Mouse (Mus musculus): ENCODE measurements around the gene Tfap2c. TPM values are rescaled to one million over a fixed set of nuclear protein-coding genes. Genes with fewer than 3 reads are reported as not detected.

The Tfap2c gene
- total and polyA plus RNA-seq, 3 experiments: 0.05 TPM; not detected in 2

- ATAC-seq (ENCODE audit: extremely low read depth, insufficient number of reproducible peaks, low FRiP score, poor library complexity, severe bottlenecking) (no peak), DNase-seq (ENCODE audit: low spot score) (no peak)
- no peaks in the 10 kb centered on the region for H3K36me3 ChIP-seq (replicated peaks)
- H3K4me3 ChIP-seq (ENCODE audit: low read depth, low read length): no peak overlapping the region
- peaks cover 22% of the 10 kb centered on the region for H3K4me1 ChIP-seq (ENCODE audit: insufficient read depth, low read depth, low read length)
- H3K27me3 ChIP-seq (ENCODE audit: insufficient read depth, low read length): peaks cover 8% of the 10 kb centered on the region; the same call in 1 of the 2 replicates
- no peaks in the 10 kb centered on the region for H3K9me3 ChIP-seq (replicated peaks)
- TF ChIP-seq TAL1 (conservative IDR thresholded peaks at IDR 0.05; ENCODE audit: low read depth, low read length) (no peak), POLR2AphosphoS5 (IDR thresholded peaks at IDR 0.05; ENCODE audit: insufficient replicate concordance, low read depth, low read length) (no peak), GATA1 (IDR thresholded peaks at IDR 0.05; ENCODE audit: borderline replicate concordance, low read length) (no peak)
Measured at GRCm38 (mm10) chr2:172580536-172581265, 31.3 kb downstream of the Tfap2c start.

GRCm38 (mm10) chr2:172583312-172583711 lies 33.9 kb downstream of the Tfap2c start:
- no peaks in the 10 kb centered on the region for H3K9me3 ChIP-seq (replicated peaks)
- H3K4me3 ChIP-seq (ENCODE audit: low read depth, low read length): no peak overlapping the region
- no peaks in the 10 kb centered on the region for H3K36me3 ChIP-seq (replicated peaks)
- H3K27me3 ChIP-seq (ENCODE audit: insufficient read depth, low read length): peaks cover 8% of the 10 kb centered on the region; the same call in 1 of the 2 replicates
- H3K4me1 ChIP-seq (ENCODE audit: insufficient read depth, low read depth, low read length): peaks cover 36% of the 10 kb centered on the region
- no peak for DNase-seq (ENCODE audit: low spot score)
- no peak for ATAC-seq (ENCODE audit: extremely low read depth, insufficient number of reproducible peaks, low FRiP score, poor library complexity, severe bottlenecking)
- TF ChIP-seq CTCF (IDR thresholded peaks at IDR 0.05; ENCODE audit: low read depth, low read length) (no peak), GATA1 (IDR thresholded peaks at IDR 0.05; ENCODE audit: borderline replicate concordance, low read length) (no peak), TAL1 (conservative IDR thresholded peaks at IDR 0.05; ENCODE audit: low read depth, low read length) (no peak), GATA2 (IDR thresholded peaks at IDR 0.05; ENCODE audit: borderline replicate concordance, low read depth, low read length) (no peak), POLR2AphosphoS5 (IDR thresholded peaks at IDR 0.05; ENCODE audit: insufficient replicate concordance, low read depth, low read length) (no peak)

- ATAC-seq (ENCODE audit: extremely low read depth, insufficient number of reproducible peaks, low FRiP score, poor library complexity, severe bottlenecking): peak; percentile 85
- peaks cover 5% of the 10 kb centered on the region; the same call in 1 of the 2 replicates for H3K27me3 ChIP-seq (ENCODE audit: insufficient read depth, low read length)
- H3K36me3 ChIP-seq (replicated peaks): no peaks in the 10 kb centered on the region
- H3K4me3 ChIP-seq (ENCODE audit: low read depth, low read length): peak overlapping the region; percentile 33; the same call in 1 of the 2 replicates
- peak; percentile 38; the same call in 1 of the 2 replicates for TF ChIP-seq TAL1 (conservative IDR thresholded peaks at IDR 0.05; ENCODE audit: low read depth, low read length)
- no peak for TF ChIP-seq GATA2 (IDR thresholded peaks at IDR 0.05; ENCODE audit: borderline replicate concordance, low read depth, low read length)
- peaks cover 55% of the 10 kb centered on the region for H3K4me1 ChIP-seq (ENCODE audit: insufficient read depth, low read depth, low read length)
- peak; percentile 57 for DNase-seq (ENCODE audit: low spot score)
- no peaks in the 10 kb centered on the region for H3K9me3 ChIP-seq (replicated peaks)
Measured at GRCm38 (mm10) chr2:172585329-172585728, 35.9 kb downstream of the Tfap2c start.

GRCm38 (mm10) chr2:172589048-172589447 lies 39.7 kb downstream of the Tfap2c start:
- no peak for DNase-seq (ENCODE audit: low spot score)
- H3K4me1 ChIP-seq (ENCODE audit: insufficient read depth, low read depth, low read length): peaks cover 66% of the 10 kb centered on the region
- H3K27me3 ChIP-seq (ENCODE audit: insufficient read depth, low read length): no peaks in the 10 kb centered on the region
- no peak overlapping the region for H3K4me3 ChIP-seq (ENCODE audit: low read depth, low read length)
- no peaks in the 10 kb centered on the region for H3K36me3 ChIP-seq (replicated peaks)
- no peaks in the 10 kb centered on the region for H3K9me3 ChIP-seq (replicated peaks)
- no peak for ATAC-seq (ENCODE audit: extremely low read depth, insufficient number of reproducible peaks, low FRiP score, poor library complexity, severe bottlenecking)
- TF ChIP-seq TAL1 (conservative IDR thresholded peaks at IDR 0.05; ENCODE audit: low read depth, low read length) (no peak), CTCF (IDR thresholded peaks at IDR 0.05; ENCODE audit: low read depth, low read length) (no peak), GATA1 (IDR thresholded peaks at IDR 0.05; ENCODE audit: borderline replicate concordance, low read length) (no peak), POLR2AphosphoS5 (IDR thresholded peaks at IDR 0.05; ENCODE audit: insufficient replicate concordance, low read depth, low read length) (no peak), GATA2 (IDR thresholded peaks at IDR 0.05; ENCODE audit: borderline replicate concordance, low read depth, low read length) (no peak)

- peak; percentile 60 for DNase-seq (ENCODE audit: low spot score)
- TF ChIP-seq TAL1 (conservative IDR thresholded peaks at IDR 0.05; ENCODE audit: low read depth, low read length) (peak; percentile 65), GATA1 (IDR thresholded peaks at IDR 0.05; ENCODE audit: borderline replicate concordance, low read length) (no peak), CTCF (IDR thresholded peaks at IDR 0.05; ENCODE audit: low read depth, low read length) (no peak), POLR2AphosphoS5 (IDR thresholded peaks at IDR 0.05; ENCODE audit: insufficient replicate concordance, low read depth, low read length) (no peak)
- peak; percentile 74 for ATAC-seq (ENCODE audit: extremely low read depth, insufficient number of reproducible peaks, low FRiP score, poor library complexity, severe bottlenecking)
Measured at GRCm38 (mm10) chr2:172590839-172591238, 41.4 kb downstream of the Tfap2c start.

GRCm38 (mm10) chr2:172594326-172594725 lies 44.9 kb downstream of the Tfap2c start:
- Histone ChIP-seq H3K4me3 (ENCODE audit: low read depth, low read length) (no peak overlapping the region), H3K4me1 (ENCODE audit: insufficient read depth, low read depth, low read length) (peaks cover 43% of the 10 kb centered on the region), H3K27me3 (ENCODE audit: insufficient read depth, low read length) (no peaks in the 10 kb centered on the region), H3K9me3 (replicated peaks) (0 out of 2 replicates have a peak, but pooled peaks cover 1% of the 10 kb centered on the region), H3K36me3 (replicated peaks) (no peaks in the 10 kb centered on the region)
- TF ChIP-seq GATA1 (IDR thresholded peaks at IDR 0.05; ENCODE audit: borderline replicate concordance, low read length): no peak
- TF ChIP-seq CTCF (IDR thresholded peaks at IDR 0.05; ENCODE audit: low read depth, low read length): no peak
- TF ChIP-seq TAL1 (conservative IDR thresholded peaks at IDR 0.05; ENCODE audit: low read depth, low read length): no peak
- no peak for TF ChIP-seq POLR2AphosphoS5 (IDR thresholded peaks at IDR 0.05; ENCODE audit: insufficient replicate concordance, low read depth, low read length)
- no peak for TF ChIP-seq GATA2 (IDR thresholded peaks at IDR 0.05; ENCODE audit: borderline replicate concordance, low read depth, low read length)
- ATAC-seq (ENCODE audit: extremely low read depth, insufficient number of reproducible peaks, low FRiP score, poor library complexity, severe bottlenecking): no peak
- no peak for DNase-seq (ENCODE audit: low spot score)

More at GRCm38 (mm10) chr2:172590839-172591238, 41.4 kb downstream of the Tfap2c start:
- H3K36me3 ChIP-seq (replicated peaks): no peaks in the 10 kb centered on the region
- H3K4me3 ChIP-seq (ENCODE audit: low read depth, low read length): peak overlapping the region; percentile 54; the same call in 1 of the 2 replicates
- peaks cover 62% of the 10 kb centered on the region for H3K4me1 ChIP-seq (ENCODE audit: insufficient read depth, low read depth, low read length)
- 0 out of 2 replicates have a peak, but pooled peaks cover 1% of the 10 kb centered on the region for H3K9me3 ChIP-seq (replicated peaks)
- no peaks in the 10 kb centered on the region for H3K27me3 ChIP-seq (ENCODE audit: insufficient read depth, low read length)
